Comparison of ENCODE assay signal across 16 mouse cellular contexts in the genomic region with DNA sequence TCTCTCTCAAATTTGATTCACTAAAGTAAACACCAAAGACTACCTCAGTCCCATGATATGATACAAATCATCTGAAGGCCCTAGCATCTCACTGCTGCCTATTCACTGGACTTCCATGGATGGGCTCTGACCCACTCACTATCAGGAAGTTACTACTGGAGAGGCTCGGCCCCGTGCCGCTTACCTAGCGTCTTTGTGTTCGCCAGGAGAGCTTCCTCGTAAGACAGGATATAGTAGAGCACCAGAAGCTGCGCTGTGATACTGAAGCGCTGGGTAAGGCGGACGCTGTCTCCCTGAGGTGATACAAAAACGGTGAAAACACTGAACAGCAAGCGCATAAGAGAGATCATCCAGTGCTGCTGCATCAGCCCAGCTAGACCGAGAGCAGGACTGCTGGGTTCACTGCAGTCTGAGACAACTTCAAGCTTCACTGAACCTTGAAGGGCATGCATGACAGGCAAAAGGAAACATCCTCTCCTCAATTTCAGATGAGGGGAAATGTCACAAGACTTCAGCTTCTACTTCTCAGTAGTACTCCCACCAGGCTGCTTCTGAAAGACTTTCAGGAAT. TPM values are rescaled to one million over a fixed set of nuclear protein-coding genes. Genes with fewer than 3 reads are reported as not detected.
DNase-seq lines count a peak whose midpoint lies in the region.
"Had no signal": no experiment of that assay in that cellular context is flagged by ENCODE, and none has a peak within 500 bp of the region (broad histone marks: within the 10 kb centered on the region; RNA-seq: fewer than 3 reads in every experiment).

No protein-coding gene starts in this region.

- DNase-seq in heart, adult 11 months, result peak; percentile 84
- no peak for DNase-seq in heart, postnatal 25 days (ENCODE audit: low spot score)
- DNase-seq in A20 (ENCODE audit: low read depth, low spot score), result peak; percentile 72
- DNase-seq in kidney, adult 9 months, result peak; percentile 75
- DNase-seq in kidney, postnatal 25 days, result peak; percentile 46 to 74
- no peak for DNase-seq in layer of hippocampus, postnatal 10 days (ENCODE audit: low spot score in 2 of 2)
- no peak for DNase-seq in c-Kit-positive CD71-positive TER-119-positive erythroid progenitor cells, embryonic 14.5 days (ENCODE audit: low spot score)
- no peak for DNase-seq in layer of hippocampus, postnatal 25 days (ENCODE audit: extremely low spot score in 1 of 2, low spot score in 1 of 2)
- DNase-seq: cerebellum, adult 11-12 months; cerebellum, postnatal 14 days; forebrain, postnatal 0 days; gastrocnemius, postnatal 36 days; heart, postnatal 36 days; lung, postnatal 36 days; midbrain, embryonic 14.5 days; thymus, postnatal 14 days had no signal

- intact Hi-C loops in heart, postnatal 25 days (cut with DNase I), result no loop called here

RNA-seq across cellular contexts. Expression of gene Ints2, which starts 25.5 kb away (rescaled TPM):
- total RNA-seq in heart, postnatal 25 days (2021), result 1 to 10 TPM; 5.3 to 6.7 TPM
- total RNA-seq in layer of hippocampus, postnatal 10 days (2021), result 10 to 100 TPM; 21.9 to 25.9 TPM
- total RNA-seq in layer of hippocampus, postnatal 25 days (2021), result 10 to 100 TPM; 21.8 to 23.1 TPM

RNA-seq across cellular contexts. Expression of gene Brip1, which starts 30.9 kb away (rescaled TPM):
- total RNA-seq in heart, postnatal 25 days (2021), result under 1 TPM; 0.55 to 0.59 TPM
- 1 to 10 TPM in 1 of 2 experiments, under 1 TPM in 1; 0.89 to 1.1 TPM for total RNA-seq in layer of hippocampus, postnatal 10 days (2021)
- total RNA-seq in layer of hippocampus, postnatal 25 days (2021), result under 1 TPM in 1 of 2 experiments, not detected in 1; 0.22 TPM

Comparison
In these comparisons a context has a peak if more than half of its experiments do, and no peak if none do; other contexts are left out.
1. DNase-seq: peak in heart, adult 11 months (single experiment), A20 (single experiment), kidney, adult 9 months (single experiment) and kidney, postnatal 25 days (2 of 2); none in heart, postnatal 25 days (single experiment), layer of hippocampus, postnatal 10 days (0 of 2), c-Kit-positive CD71-positive TER-119-positive erythroid progenitor cells, embryonic 14.5 days (single experiment) and layer of hippocampus, postnatal 25 days (0 of 2).